Mouse (Mus musculus): ENCODE results near the gene Vrk1.

GRCm38 (mm10) chr12:106080945-106081747, 71.1 kb downstream of the Vrk1 start:
- TF ChIP-seq CTCF (conservative IDR thresholded peaks at IDR 0.05 in 1 of 2, IDR thresholded peaks at IDR 0.05 in 1 of 2; ENCODE audit: low read depth in 2 of 2, low read length in 2 of 2) (no peak), EP300 (IDR thresholded peaks at IDR 0.05; ENCODE audit: low read length) (no peak), ZKSCAN1 (IDR thresholded peaks at IDR 0.05; ENCODE audit: borderline replicate concordance, low read depth, low read length) (no peak), MXI1 (IDR thresholded peaks at IDR 0.05; ENCODE audit: low read depth, low read length) (no peak), ETS1 (conservative IDR thresholded peaks at IDR 0.05; ENCODE audit: low read depth, low read length) (no peak), POLR2A (IDR thresholded peaks at IDR 0.05; ENCODE audit: low read depth, low read length) (no peak)

Measured in CH12.LX (cell line).